9 mouse cellular contexts compared by ENCODE assay signal in genomic region chr16:18108221-18108966, GRCm38 (mm10). TPM values are rescaled to one million over a fixed set of nuclear protein-coding genes. Genes with fewer than 3 reads are reported as not detected.
DNase-seq lines count a peak whose midpoint lies in the region; ATAC-seq and TF ChIP-seq lines count a peak whose summit lies in the region.
"Had no signal": no experiment of that assay in that cellular context is flagged by ENCODE, and none has a peak within 500 bp of the region (broad histone marks: within the 10 kb centered on the region; RNA-seq: fewer than 3 reads in every experiment).

No protein-coding gene starts in this region.

- no peaks in the 10 kb centered on the region for H3K27me3 ChIP-seq in forebrain, embryonic 14.5 days (replicated peaks; ENCODE audit: control insufficient read depth, insufficient read depth, low read length)
- H3K27me3 ChIP-seq in hindbrain, embryonic 12.5 days, result no peaks in the 10 kb centered on the region
- H3K27me3 ChIP-seq: embryonic facial prominence, embryonic 13.5 days had no signal

- 59% methylated on average over 5 of the region's 5 CpGs for WGBS in forebrain, embryonic 14.5 days
- 53% methylated on average over 5 of the region's 5 CpGs for WGBS in hindbrain, embryonic 12.5 days

- H3K4me2 ChIP-seq in forebrain, embryonic 14.5 days (ENCODE audit: low read length), result no peak overlapping the region
- H3K4me2 ChIP-seq in hindbrain, embryonic 12.5 days (replicated peaks), result no peak overlapping the region
- H3K4me2 ChIP-seq: embryonic facial prominence, embryonic 13.5 days had no signal

- peak; percentile 69; the same call in 1 of the 2 replicates for TF ChIP-seq CTCF in bone marrow macrophage, adult 2 months (IDR thresholded peaks at IDR 0.05; ENCODE audit: low read depth, low read length)

- no peaks in the 10 kb centered on the region for H3K4me1 ChIP-seq in bone marrow macrophage, adult 2 months (ENCODE audit: control insufficient read depth, insufficient read depth, low read length)
- no peaks in the 10 kb centered on the region for H3K4me1 ChIP-seq in forebrain, embryonic 14.5 days (ENCODE audit: control insufficient read depth, insufficient read depth, low read length)
- H3K4me1 ChIP-seq in hindbrain, embryonic 12.5 days, result no peaks in the 10 kb centered on the region

- ATAC-seq in forebrain, embryonic 14.5 days, result peak; percentile 80; the same call in 1 of the 2 replicates
- peak; percentile 83 for ATAC-seq in hindbrain, embryonic 12.5 days (ENCODE audit: low FRiP score)

- H3K27ac ChIP-seq in bone marrow macrophage, adult 2 months (ENCODE audit: insufficient read depth, low read depth, low read length), result no peak overlapping the region
- H3K27ac ChIP-seq in forebrain, embryonic 14.5 days (ENCODE audit: low read depth, low read length), result no peak overlapping the region
- H3K27ac ChIP-seq in hindbrain, embryonic 12.5 days, result no peak overlapping the region
- H3K27ac ChIP-seq: embryonic facial prominence, embryonic 13.5 days had no signal

- H3K4me3 ChIP-seq in bone marrow macrophage, adult 2 months (ENCODE audit: insufficient read depth, low read length), result no peak overlapping the region
- H3K4me3 ChIP-seq in forebrain, embryonic 14.5 days (ENCODE audit: low read depth, low read length), result no peak overlapping the region
- no peak overlapping the region for H3K4me3 ChIP-seq in hindbrain, embryonic 12.5 days
- H3K4me3 ChIP-seq: embryonic facial prominence, embryonic 13.5 days had no signal

- H3K36me3 ChIP-seq in forebrain, embryonic 14.5 days (ENCODE audit: control insufficient read depth, insufficient read depth, low read length), result no peaks in the 10 kb centered on the region
- H3K36me3 ChIP-seq in hindbrain, embryonic 12.5 days, result no peaks in the 10 kb centered on the region
- H3K36me3 ChIP-seq: embryonic facial prominence, embryonic 13.5 days had no signal

- DNase-seq in ES-CJ7 (ENCODE audit: low read depth, low spot score), result peak; percentile 45
- DNase-seq in forebrain, embryonic 14.5 days (ENCODE audit: low spot score), result peak; percentile 61
- DNase-seq in layer of hippocampus, adult 9-11 months, result peak; percentile 57
- peak; percentile 74 for DNase-seq in lung, postnatal 25 days (ENCODE audit: low spot score)
- DNase-seq in ovary, postnatal 36 days (ENCODE audit: low spot score), result peak; percentile 70
- DNase-seq in T-cell, adult 2 months (ENCODE audit: low spot score), result no peak

- H3K9me3 ChIP-seq in forebrain, embryonic 14.5 days (replicated peaks; ENCODE audit: control insufficient read depth, low read length), result no peaks in the 10 kb centered on the region
- peaks cover 16% of the 10 kb centered on the region; the same call in 1 of the 2 replicates for H3K9me3 ChIP-seq in hindbrain, embryonic 12.5 days (replicated peaks)

- TF ChIP-seq POLR2A in bone marrow macrophage, adult 2 months (IDR thresholded peaks at IDR 0.05; ENCODE audit: borderline replicate concordance, low read depth, low read length), result no peak

- H3K9ac ChIP-seq in forebrain, embryonic 14.5 days (ENCODE audit: low read length), result no peak overlapping the region
- H3K9ac ChIP-seq in hindbrain, embryonic 12.5 days, result no peak overlapping the region
- H3K9ac ChIP-seq: embryonic facial prominence, embryonic 13.5 days had no signal

RNA-seq across cellular contexts. Expression of gene Prodh, which starts 18.4 kb away (rescaled TPM):
- 4.5 and 4.8 TPM in 2 replicates for polyA plus RNA-seq in bone marrow macrophage, adult 2 months (2012; ENCODE audit: insufficient read depth, insufficient read length, missing spikeins)
- 3.1 and 3.3 TPM in 2 replicates for polyA plus RNA-seq in forebrain, embryonic 14.5 days (2014; fragmentation: Nextera tagmentation; extraction: Ambion mirVana)
- polyA plus RNA-seq in hindbrain, embryonic 12.5 days (2016; fragmentation: Nextera tagmentation; extraction: Ambion mirVana), result 5.9 and 7.0 TPM in 2 replicates

RNA-seq across cellular contexts. Expression of gene Rtn4r, which starts 19.0 kb away (rescaled TPM):
- polyA plus RNA-seq in bone marrow macrophage, adult 2 months (2012; ENCODE audit: insufficient read depth, insufficient read length, missing spikeins), result not detected in 2 replicates
- polyA plus RNA-seq in forebrain, embryonic 14.5 days (2014; fragmentation: Nextera tagmentation; extraction: Ambion mirVana), result 11.0 and 15.8 TPM in 2 replicates
- polyA plus RNA-seq in hindbrain, embryonic 12.5 days (2016; fragmentation: Nextera tagmentation; extraction: Ambion mirVana), result 7.8 and 8.0 TPM in 2 replicates

RNA-seq across cellular contexts. Expression of gene Dgcr6, which starts 55.7 kb away (rescaled TPM):
- polyA plus RNA-seq in bone marrow macrophage, adult 2 months (2012; ENCODE audit: insufficient read depth, insufficient read length, missing spikeins), result 23.0 and 26.4 TPM in 2 replicates
- 164 and 179 TPM in 2 replicates for polyA plus RNA-seq in forebrain, embryonic 14.5 days (2014; fragmentation: Nextera tagmentation; extraction: Ambion mirVana)
- 132 and 139 TPM in 2 replicates for polyA plus RNA-seq in hindbrain, embryonic 12.5 days (2016; fragmentation: Nextera tagmentation; extraction: Ambion mirVana)
